Mouse (Mus musculus) liver, embryonic 14.5 days (tissue): ENCODE results near the gene Tcp10c.
"Not testable (repeated sequence)": the region's sequence is repeated elsewhere in the genome, so short reads cannot be mapped to it uniquely, and the experiment has no call there.

ENCODE experiments used
- CTCF ChIP-seq: IDR thresholded peaks from 2 replicates; pipeline ENCODE4 v1.5.1; 2016; ENCODE audit warnings: antibody characterized with exemption, low read depth, control low read depth
- EP300 ChIP-seq: IDR thresholded peaks from 2 replicates; pipeline ENCODE4 v1.6.1; 2016; ENCODE audit warnings: antibody characterized with exemption, low read depth

GRCm38 (mm10) chr17:13421022-13421591, 66.7 kb downstream of the Tcp10c start:
- TF ChIP-seq CTCF, EP300: not testable (repeated sequence)
